Mouse (Mus musculus) bone marrow macrophage, adult 2 months (primary cell): ENCODE measurements around the gene Nanos3. TPM values are rescaled to one million over a fixed set of nuclear protein-coding genes. Genes with fewer than 3 reads are reported as not detected.

ENCODE experiments used
- H3K27ac ChIP-seq: 2 replicates; pipeline ENCODE4 v1.5.1; 2012; ENCODE audit warnings: low read depth, low read length; ENCODE audit not compliant: insufficient read depth
- H3K4me1 ChIP-seq: 2 replicates; pipeline ENCODE4 v1.6.1; 2012; ENCODE audit warnings: low read length; ENCODE audit not compliant: control insufficient read depth, insufficient read depth
- H3K4me3 ChIP-seq: 2 replicates; pipeline ENCODE4 v1.5.1; 2012; ENCODE audit warnings: mild to moderate bottlenecking, low read length, moderate library complexity; ENCODE audit not compliant: insufficient read depth
- CTCF ChIP-seq: IDR thresholded peaks from 2 replicates; pipeline ENCODE4 v1.5.1; 2012; ENCODE audit warnings: low read depth, mild to moderate bottlenecking, low read length, moderate library complexity
- POLR2A ChIP-seq: IDR thresholded peaks from 2 replicates; pipeline ENCODE4 v1.6.1; 2012; ENCODE audit warnings: mild to moderate bottlenecking, low read depth, low read length, borderline replicate concordance
- polyA plus RNA-seq: library from polyadenylated mRNA; stranded (reverse); fragments of >200 nt; gene quantifications from 2 replicates; pipeline ENCODE4 v1.2.4, GENCODE M21; 2012; ENCODE audit not compliant: missing spikeins, insufficient read depth, insufficient read length

Gene Nanos3
- polyA plus RNA-seq, 1 experiment: not detected

DNA sequence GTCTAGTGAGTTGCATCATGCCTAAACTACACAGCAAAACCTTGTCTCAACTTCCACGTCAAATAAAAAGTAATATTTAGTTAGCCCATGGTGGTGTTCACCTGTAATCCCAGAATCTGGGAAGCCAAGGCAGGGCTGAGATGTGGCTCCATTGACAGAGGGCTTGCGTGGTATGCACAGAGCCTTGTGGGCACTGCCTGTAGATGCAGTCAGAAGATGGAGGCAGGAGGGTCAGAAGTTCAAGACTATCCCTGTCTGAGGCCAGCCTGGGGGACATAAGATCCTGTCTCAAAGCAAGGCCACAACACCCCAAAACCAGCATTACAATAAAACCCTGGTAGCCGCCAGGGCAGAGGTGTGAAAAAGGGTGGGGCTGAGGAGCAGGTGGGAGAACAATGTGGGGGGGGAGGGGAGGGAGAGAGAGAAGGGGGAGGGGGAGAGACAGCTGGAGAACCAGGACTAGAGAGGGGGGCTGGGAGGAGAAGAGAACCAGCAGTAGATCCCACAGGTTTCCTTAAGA is 9.3 kb upstream of the Nanos3 start:
- peaks cover 31% of the 10 kb centered on the region for H3K4me1 ChIP-seq
- TF ChIP-seq POLR2A: no peak
- no peak for TF ChIP-seq CTCF
- no peak overlapping the region for H3K27ac ChIP-seq
- H3K4me3 ChIP-seq: no peak overlapping the region

DNA sequence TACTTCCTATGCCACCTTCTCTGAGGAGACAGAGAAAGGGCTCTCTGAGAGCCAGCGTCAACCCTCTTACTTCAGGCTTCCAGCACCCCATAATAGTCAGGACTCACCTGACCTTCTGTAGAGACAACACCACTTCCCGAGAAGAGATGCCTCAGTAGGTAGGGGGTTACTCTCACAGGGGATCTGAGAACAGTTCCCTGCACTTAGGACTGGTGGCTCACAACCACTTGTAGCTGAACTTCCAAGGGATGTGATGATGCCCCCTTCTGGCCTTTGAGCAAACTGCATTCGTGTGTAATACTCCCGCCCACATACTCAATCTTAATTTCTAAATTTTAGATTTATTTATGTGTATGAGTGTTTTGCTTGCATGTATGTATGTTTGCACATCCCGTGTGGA is 8.5 kb upstream of the Nanos3 start:
- peaks cover 26% of the 10 kb centered on the region for H3K4me1 ChIP-seq
- no peak overlapping the region for H3K27ac ChIP-seq
- no peak overlapping the region for H3K4me3 ChIP-seq
- TF ChIP-seq POLR2A: no peak
- peak; percentile 57; the same call in 1 of the 2 replicates for TF ChIP-seq CTCF

DNA sequence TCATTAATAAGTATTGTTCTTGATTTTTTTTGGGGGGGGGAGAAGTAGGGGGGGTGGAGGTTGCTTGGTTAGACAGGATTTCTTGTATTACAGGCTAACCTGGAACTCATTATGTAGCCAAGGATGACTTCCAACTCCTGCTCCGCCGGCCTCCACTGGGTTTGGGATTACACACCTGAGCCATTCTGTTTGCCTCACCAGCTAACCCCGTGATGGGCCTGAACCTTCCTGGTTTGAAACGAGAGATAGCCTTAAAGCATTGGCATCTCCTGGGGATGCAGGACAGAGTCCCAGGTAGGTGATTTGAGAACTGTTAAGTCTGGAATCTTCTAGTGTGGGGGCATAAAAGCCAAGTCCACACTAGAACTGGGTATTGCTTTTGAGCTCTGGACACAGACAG is 8.1 kb upstream of the Nanos3 start:
- Histone ChIP-seq H3K4me1 (peaks cover 24% of the 10 kb centered on the region), H3K4me3 (no peak overlapping the region), H3K27ac (no peak overlapping the region)
- TF ChIP-seq POLR2A: no peak
- TF ChIP-seq CTCF: no peak

DNA sequence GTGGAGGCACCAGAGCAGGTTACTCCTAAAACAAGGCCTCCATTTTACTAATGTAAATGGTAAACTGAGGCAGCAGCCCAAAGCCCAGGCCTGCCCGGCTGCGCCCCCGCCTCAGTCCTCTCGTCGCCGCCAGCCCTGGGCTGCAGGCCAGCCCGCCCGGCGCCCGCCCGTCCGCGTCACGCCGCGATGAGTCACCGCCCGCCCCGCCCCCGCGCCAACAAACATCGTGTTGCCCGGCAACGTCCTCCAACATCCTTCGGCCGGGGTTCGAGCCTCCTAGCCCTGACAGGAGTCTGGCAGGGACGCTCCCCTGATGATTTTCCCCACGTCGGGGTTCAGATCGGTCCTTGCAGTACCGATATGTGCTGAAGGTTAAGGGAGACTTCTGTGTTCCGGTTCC is 7.5 kb upstream of the Nanos3 start:
- peaks cover 18% of the 10 kb centered on the region for H3K4me1 ChIP-seq
- peak overlapping the region; percentile 58 for H3K4me3 ChIP-seq
- no peak for TF ChIP-seq CTCF
- peak overlapping the region; percentile 95 for H3K27ac ChIP-seq

DNA sequence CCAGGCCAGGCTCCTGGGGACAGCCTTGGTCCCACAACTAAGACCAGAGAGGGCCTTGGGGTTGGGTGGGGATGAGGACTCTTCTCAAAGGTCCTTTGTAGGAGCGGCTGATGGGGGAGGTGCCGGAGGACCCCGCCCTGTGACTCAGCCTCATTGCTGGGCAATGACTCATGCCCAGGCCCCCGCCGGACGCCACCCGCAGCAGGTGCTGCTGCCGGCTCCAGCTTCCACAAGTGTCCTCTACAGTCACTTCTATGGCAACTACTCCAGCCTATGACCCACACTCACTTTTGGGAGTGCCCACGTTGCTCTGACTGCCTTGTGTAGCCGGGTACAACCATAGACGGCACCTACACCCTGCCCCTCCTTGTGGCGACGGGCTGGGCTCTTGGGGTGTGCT is 7.0 kb upstream of the Nanos3 start:
- Histone ChIP-seq H3K27ac (peak overlapping the region; percentile 95), H3K4me1 (peaks cover 21% of the 10 kb centered on the region), H3K4me3 (peak overlapping the region; percentile 58)
- no peak for TF ChIP-seq CTCF

DNA sequence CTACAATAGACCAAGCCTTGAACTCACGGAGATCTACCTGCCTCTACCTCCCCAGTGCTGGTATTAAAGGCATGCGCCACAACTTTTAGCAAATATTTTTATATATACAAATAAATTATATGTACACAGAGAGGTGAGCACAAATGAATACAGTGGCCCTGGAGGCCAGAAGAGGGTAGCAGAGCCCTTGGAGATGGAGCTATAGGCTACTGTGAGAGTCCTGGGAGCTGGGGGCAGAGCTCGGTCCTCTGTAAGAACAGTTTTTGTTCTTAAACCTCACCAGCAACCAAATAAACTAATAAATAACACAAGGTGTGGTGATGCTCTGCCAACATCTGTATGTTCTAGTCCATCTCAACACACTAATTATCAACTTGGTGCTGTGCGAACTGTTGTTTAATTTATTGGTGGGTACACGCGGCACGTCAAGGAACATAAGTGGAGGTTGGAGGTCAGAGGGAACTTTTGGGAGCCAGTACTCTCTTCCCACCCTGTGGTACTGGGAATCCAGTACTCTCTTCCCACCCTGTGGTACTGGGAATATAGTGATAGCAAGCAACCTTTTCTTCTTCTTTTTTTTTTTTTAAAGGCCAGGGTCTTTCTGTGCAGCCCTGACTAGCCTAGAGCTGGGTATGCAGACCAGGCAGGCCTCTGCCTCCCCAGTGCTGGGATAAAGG is 5.3 kb upstream of the Nanos3 start:
- H3K4me1 ChIP-seq: peaks cover 21% of the 10 kb centered on the region
- H3K27ac ChIP-seq: no peak overlapping the region
- TF ChIP-seq CTCF (no peak), POLR2A (no peak)
- H3K4me3 ChIP-seq: no peak overlapping the region

DNA sequence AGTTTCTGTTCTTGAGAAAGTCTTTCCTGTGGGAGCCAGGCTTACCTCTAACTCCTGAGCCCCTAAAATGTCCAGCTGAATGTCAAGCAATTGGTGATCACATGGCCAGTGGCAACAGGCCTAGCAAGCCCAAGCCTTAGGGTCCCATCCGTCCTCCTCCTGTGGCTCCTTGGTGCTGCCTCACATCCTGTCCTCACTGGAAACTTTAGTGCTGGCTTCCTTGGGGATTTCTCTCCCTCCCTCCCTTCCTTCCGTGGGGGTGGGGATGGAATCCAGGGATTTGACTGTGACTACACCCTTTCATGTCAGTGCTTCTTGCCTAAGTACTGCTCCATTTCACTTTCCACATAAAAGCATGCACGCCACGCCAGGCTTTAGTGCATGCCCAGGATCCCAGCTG is 4.6 kb upstream of the Nanos3 start:
- TF ChIP-seq POLR2A (no peak), CTCF (no peak)
- Histone ChIP-seq H3K4me3 (no peak overlapping the region), H3K27ac (no peak overlapping the region), H3K4me1 (peaks cover 21% of the 10 kb centered on the region)

DNA sequence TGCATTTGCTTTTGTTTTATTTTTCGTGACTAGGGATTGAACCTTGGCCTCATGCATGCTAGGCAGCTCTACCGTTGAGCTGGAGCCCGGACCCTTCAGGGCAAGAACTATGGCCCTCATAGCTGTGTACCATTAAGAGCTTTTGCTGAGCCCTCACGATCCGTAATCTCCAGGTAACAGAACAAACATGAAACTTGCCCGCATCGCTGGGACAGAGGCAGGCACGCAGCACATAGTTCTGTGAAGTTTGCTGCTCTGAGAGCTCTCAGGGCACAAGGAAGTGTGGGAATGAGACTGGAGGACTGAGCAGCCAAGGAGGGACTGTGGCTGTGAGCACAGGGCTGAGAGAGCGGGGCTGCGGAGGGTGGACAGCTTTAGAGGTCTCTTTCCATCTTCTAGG is 3.7 kb upstream of the Nanos3 start:
- no peak overlapping the region for H3K4me3 ChIP-seq
- no peak overlapping the region for H3K27ac ChIP-seq
- peaks cover 21% of the 10 kb centered on the region for H3K4me1 ChIP-seq
- no peak for TF ChIP-seq CTCF
- no peak for TF ChIP-seq POLR2A

DNA sequence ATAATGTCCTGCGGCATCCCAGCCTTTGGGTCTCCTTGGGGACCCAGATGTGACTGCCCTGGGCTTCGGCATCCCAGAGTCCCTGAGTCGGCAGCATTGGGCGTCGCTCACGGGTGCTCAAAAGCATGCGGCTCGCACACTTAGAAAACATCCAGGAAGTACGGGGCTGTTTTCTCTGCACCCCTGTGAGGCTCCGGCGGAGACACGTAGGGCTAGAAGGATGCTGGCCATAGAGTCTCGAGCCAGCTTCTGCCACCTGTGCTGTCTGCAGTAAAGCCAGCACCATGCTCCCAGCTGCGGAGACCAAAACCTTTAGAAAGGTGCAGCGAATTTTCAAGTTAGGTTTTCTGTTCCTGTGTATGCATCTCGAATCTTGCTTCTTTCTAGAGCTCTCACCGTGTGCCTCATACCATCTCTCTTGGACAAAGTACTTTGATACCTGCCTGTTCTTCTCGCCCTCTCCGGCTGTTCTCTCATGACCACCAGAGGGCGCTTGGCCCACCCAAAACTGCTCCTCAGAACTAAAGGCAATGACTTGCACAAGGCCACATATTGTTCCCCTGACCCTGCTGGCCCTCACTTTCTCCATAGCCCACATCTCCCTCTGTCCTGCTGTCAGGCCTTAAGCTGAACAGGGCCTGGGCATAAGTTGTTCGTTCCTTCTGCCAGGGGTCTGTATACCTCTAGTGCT is 2.2 kb upstream of the Nanos3 start:
- TF ChIP-seq POLR2A (no peak), CTCF (peak; percentile 91)
- peak overlapping the region; percentile 58 for H3K4me3 ChIP-seq
- peaks cover 15% of the 10 kb centered on the region for H3K4me1 ChIP-seq
- 0 out of 2 replicates have a peak overlapping the region, but pooled peaks have one; percentile 9 for H3K27ac ChIP-seq

DNA sequence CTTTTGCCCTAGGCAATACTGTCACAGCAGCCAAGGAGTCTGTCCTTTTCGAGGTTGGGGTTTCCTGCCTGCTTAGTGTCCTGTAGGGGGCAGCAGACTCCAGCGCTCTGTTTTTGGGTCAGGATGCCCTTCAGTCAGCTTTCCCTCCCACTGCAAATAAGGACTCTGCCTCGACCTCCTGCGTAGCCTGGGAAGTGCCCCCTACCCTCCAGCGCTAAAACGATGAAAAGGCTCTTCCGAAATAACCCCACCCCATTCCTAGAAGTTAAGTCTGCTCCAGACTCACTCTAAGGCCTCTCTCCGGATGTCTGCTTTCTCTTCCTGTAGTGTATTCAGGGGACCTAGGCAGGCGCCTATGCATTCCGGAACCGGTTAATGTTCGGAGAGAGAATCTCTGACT is 1.5 kb upstream of the Nanos3 start:
- Histone ChIP-seq H3K4me1 (peaks cover 9% of the 10 kb centered on the region), H3K27ac (peak overlapping the region; percentile 9; the same call in 1 of the 2 replicates), H3K4me3 (peak overlapping the region; percentile 58)
- TF ChIP-seq POLR2A (no peak), CTCF (peak; percentile 91)
